Mouse (Mus musculus) lung, postnatal 4 days (tissue): ENCODE data around the gene Ankmy2.
A peak's percentile ranks its signal among the peaks of the same experiment; 100 is the strongest.
"Not testable (repeated sequence)": the region's sequence is repeated elsewhere in the genome, so short reads cannot be mapped to it uniquely, and the experiment has no call there.

ENCODE experiments used
- DNase-seq, 2 experiments: peaks; one replicate each; pipeline ENCODE4 v3.0.0; 2021

Ankmy2 gene

GRCm38 (mm10) chr12:36164126-36164791 is 7.3 kb downstream of the Ankmy2 start:
- DNase-seq, result no peak

DNA sequence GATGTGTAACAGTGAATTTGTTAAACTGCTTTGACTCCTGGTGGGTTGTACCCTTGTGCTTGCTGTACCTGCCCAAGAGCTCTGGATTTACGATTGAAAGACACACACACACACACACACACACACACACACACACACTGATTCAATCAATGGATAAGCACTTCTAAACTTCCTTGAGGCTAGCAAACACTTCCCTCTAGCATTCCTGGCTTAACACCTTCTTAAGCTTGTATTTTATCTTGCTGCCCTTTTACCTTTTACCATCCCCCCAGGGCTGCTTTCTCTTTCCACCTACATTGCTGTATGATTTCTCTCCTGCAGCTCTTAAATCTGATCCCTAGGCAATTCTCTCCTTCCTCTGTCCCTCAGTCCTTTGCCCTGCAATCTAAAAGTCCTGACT is 8.4 kb downstream of the Ankmy2 start:
- no peak for DNase-seq

- no peak for DNase-seq
These were observed 20.3 kb downstream of the Ankmy2 start for GRCm38 (mm10) chr12:36177227-36177626.

GRCm38 (mm10) chr12:36182570-36182969 is 25.7 kb downstream of the Ankmy2 start:
- peak; percentile 10 to 33 for DNase-seq

DNA sequence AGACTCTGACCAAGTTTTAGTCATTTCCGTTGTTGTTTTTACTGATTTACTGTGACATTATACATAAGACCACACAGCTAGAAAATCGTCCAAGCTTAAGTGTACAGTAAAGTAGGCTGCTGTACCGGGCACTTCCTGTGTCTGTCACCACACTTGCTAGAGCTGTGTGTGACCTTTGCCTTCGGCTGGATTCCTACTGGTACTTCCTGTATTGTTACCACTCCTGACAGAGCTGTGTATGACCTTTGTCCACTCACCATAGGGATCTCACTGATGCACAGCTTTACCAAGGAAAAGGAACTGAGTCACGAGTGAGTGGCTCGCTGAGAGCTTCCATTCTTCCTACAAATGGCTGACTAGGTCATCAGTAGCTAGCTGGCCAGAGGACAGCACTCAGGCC is 30.2 kb downstream of the Ankmy2 start:
- peak in 1 of 2 experiments; percentile 26 for DNase-seq

DNA sequence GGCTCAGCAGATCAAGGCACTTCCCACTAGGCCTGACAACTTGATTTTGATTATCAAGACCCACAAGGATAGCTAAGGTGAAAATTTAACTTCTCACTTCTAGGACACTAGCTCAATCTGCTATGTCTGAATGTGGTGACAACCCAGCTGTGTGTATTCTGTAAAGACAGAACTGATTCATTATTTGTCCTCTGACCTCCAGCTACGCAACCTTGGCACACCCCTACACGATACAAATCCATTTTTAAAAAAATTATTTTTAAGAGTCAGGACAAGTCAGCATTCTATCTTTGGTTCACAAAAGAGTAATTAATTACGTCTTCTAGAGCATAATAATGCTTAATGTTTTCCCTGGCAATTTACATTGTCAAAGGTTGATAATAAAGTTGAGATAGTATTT is 32.7 kb downstream of the Ankmy2 start:
- DNase-seq, result no peak

DNA sequence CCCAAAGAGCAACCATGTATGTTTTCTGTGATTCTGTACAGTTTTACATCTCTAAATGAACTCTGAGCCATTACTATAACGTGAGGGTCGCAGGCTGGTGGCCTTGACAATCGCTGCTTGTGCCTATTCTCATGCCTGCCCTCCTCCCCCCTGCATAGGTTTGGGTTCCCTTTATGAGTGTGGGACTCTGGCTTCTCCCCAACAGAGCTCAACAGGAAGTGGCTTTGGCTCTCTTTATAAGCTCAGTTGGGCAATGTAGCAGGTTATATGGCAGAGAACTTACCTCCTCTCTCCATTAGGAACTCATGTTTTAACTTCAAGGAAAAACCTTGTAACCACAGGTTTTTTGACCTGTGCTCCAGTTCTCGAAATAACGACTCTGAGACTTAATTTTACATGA is 33.4 kb downstream of the Ankmy2 start:
- DNase-seq, result no peak

DNA sequence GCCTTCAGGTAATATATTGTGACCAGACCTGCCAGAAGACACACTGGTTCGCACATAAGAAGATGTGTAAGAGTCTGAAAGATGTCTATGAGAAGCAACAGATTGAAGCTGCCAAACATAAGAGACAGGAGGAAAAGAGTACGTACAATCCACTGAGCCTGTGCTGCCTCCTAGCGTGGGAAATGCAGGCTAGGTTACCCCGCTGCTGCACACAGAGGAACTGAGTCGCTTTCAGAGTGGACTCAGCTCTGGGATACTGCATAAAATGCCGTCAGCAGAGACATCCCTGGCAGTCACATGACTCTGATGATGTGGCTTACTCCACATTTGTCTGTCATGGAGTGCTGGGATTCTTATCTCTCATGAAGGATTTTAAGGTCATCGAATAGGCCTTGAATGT is 38.1 kb downstream of the Ankmy2 start:
- no peak for DNase-seq

DNA sequence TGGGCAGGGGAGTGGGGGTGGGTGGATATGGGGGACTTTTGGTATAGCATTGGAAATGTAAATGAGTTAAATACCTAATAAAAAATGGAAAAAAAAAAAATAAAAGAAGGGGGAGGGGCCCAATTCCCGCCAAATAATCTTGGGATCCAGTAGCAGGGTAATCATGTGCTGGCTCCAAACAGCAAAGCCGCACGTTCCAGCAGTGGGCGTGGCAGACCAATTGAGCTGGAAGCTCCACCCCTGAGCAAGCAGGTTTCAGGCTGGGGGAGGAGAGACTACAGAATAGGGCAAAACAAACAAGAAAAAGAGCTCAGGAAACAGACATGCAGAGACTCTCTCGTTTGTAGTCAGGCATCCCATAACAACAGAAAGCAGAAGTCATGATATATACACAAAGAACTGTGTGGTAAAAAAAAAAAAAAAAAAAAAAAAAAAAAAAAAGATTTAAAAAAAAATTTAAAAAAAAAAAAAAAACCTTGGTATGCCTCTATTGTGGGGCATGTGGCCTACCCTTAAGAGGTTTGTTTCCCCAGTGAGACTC is 48.7 kb downstream of the Ankmy2 start:
- not testable (repeated sequence) for DNase-seq

DNA sequence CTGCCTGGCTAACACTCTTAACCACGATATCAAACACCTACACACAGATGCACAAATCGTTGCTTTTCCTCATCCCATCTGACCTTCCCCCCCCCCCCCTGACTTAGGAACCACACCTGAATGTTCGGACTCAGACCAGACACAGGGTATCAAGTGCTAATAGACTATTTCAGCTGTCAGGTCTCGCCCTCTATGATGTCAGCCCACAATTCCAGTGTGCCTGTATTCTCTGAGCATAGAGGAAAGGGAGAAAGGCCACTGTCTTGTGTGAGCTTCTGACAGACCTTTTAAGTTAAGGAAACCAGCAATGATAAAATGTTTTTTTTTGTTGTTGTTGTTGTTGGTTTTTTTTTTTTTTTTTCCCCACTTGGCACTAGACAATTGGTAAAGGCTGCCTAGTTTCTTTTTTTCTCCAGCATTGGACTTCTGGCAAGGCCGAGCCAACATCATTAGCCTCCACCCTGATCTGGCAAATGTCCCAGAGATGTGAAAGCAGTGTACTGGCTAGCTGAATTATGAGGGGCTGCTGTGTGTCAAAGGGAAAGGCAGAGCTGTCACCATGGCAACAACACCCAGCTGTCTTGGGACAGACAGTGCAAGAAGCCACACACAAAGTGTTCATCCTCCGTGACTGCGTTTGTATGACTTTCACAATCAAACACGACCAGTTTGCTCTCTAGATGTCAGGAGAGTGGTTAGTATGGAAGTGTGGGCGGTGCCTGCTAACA is 50.3 kb downstream of the Ankmy2 start:
- peak; percentile 55 to 63 for DNase-seq

DNA sequence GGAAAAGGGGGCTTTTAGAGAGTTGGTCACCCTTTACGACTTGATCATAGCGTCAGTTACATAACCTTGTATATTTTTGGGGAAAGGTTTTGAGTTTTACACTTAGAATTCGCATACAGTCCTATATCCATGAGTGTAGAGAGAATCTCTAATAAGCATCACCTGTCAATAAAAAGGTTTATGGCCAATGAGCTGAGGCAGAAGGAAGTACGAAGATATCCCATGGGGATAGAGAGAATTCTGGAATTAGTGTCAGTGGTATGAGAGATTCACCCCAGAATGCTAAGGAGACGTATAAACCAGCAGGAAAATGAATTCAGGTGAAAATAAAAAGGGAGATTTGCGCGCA is 50.9 kb downstream of the Ankmy2 start:
- no peak for DNase-seq

DNA sequence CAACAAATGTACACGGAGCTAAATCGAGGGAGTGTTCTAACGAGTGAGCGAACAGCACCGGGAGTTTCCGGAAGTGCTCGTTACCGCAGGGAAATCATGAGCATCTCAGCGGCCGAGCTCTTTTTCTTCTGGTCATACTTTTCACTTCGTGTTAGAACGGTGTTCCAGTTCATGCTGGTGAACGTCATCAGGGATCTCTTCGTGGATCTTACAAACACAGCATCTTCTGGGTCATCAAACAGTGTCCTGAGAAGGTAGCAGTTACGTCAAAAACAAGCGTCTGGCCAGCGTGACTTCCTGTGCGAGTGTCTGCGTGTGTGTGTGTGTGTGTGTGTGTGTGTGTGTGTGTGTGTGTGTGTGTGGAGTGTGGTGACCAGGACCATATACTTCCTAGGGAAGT is 51.5 kb downstream of the Ankmy2 start:
- DNase-seq, result no peak

- no peak for DNase-seq
These were observed 53.2 kb downstream of the Ankmy2 start for GRCm38 (mm10) chr12:36210096-36210495.

GRCm38 (mm10) chr12:36214389-36215148 is 57.7 kb downstream of the Ankmy2 start:
- DNase-seq, result no peak

- DNase-seq, result peak in 1 of 2 experiments; percentile 46
These were observed 58.2 kb downstream of the Ankmy2 start for GRCm38 (mm10) chr12:36215149-36215480.

DNA sequence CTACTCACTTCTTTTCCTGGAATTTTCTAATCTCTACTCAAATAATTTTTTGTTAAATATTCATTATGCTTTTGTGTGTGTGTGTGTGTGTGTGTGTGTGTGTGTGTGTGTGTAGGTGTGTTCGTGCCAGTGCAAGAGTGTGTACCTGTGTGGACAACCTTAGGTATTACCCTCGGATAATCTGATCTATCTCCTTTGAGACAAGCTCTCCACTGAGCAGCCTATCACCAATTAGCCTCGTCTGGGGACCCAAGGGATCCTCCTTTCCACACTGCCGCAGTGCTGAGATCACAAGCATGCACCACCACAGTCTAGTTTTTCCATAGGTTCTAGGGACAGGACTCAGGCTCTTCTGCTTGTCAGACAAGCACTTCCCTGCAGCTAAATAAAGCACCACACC is 59.3 kb downstream of the Ankmy2 start:
- DNase-seq, result no peak

DNA sequence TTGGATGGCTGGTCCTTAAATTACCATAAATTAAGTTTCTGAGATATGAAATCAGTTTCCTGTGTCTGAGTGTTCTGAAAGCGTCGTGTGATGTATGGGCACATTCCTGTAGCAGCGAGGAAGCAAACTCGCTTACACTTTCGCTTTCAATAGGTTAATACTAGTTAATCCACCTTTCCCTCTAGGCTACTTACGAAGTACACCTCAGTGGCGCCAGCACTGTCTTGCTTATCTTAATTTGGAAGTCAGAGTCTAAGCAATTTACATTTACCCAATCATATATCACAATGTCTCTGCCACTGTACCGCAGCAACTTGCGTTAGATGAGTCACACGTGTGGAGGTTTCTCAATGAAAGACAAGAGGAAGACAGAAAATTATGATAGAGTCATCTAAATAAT is 60.0 kb downstream of the Ankmy2 start:
- DNase-seq, result no peak

GRCm38 (mm10) chr12:36224392-36224791 is 67.5 kb downstream of the Ankmy2 start:
- no peak for DNase-seq

GRCm38 (mm10) chr12:36231386-36231785 is 74.5 kb downstream of the Ankmy2 start:
- no peak for DNase-seq

DNA sequence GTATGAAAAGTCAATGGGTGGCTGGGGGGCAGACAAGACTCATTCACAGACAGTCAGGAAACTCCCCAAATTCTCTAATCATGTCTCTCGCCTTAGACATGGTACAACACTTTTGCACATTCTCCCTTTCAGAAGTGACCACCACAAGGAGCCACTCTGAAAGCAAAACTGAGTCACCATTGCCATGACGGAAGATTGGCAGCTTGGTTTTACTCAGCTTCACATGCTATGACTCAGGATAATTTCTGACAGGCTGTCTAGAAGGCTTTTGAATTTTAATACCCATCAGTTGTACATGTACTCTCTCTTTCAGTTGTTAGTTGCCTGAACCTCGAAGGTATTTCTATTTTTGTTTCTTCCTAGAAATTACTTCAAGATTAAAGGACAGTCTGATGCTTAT is 84.3 kb downstream of the Ankmy2 start:
- DNase-seq, result no peak
